Mouse (Mus musculus) heart, embryonic 15.5 days (tissue): ENCODE measurements around the gene 4931440F15Rik. TPM values are rescaled to one million over a fixed set of nuclear protein-coding genes. Genes with fewer than 3 reads are reported as not detected.
A peak's percentile ranks its signal among the peaks of the same experiment; 100 is the strongest.
"Not testable (repeated sequence)": the region's sequence is repeated elsewhere in the genome, so short reads cannot be mapped to it uniquely, and the experiment has no call there.

Experiments
- ATAC-seq: fragments of 200-750 bp; cut with Nextera tagmentation; replicated peaks from 2 replicates; pipeline ENCODE4 v1.8.0; 2017; ENCODE audit warnings: low read depth, moderate TSS enrichment; ENCODE audit not compliant: insufficient number of reproducible peaks, insufficient read depth, low FRiP score
- H3K27ac ChIP-seq: fragments of 300-500 bp; sonication (generic); 2 replicates; pipeline ENCODE4 v1.5.1; 2015; ENCODE audit warnings: mild to moderate bottlenecking, inconsistent platforms
- H3K27me3 ChIP-seq: fragments of 300-500 bp; sonication (generic); 2 replicates; pipeline ENCODE4 v1.6.1; 2015; ENCODE audit warnings: inconsistent platforms
- H3K36me3 ChIP-seq: fragments of 300-500 bp; sonication (generic); 2 replicates; pipeline ENCODE4 v1.6.1; 2015; ENCODE audit warnings: mild to moderate bottlenecking, inconsistent platforms
- H3K4me1 ChIP-seq: fragments of 300-500 bp; sonication (generic); replicated peaks from 2 replicates; pipeline ENCODE4 v1.6.1; 2015; ENCODE audit warnings: inconsistent platforms
- H3K4me2 ChIP-seq: fragments of 300-500 bp; sonication (generic); 2 replicates; pipeline ENCODE4 v1.6.1; 2015; ENCODE audit warnings: inconsistent platforms, mild to moderate bottlenecking, moderate library complexity
- H3K4me3 ChIP-seq: fragments of 300-500 bp; sonication (generic); 2 replicates; pipeline ENCODE4 v1.5.1; 2015; ENCODE audit warnings: mild to moderate bottlenecking, inconsistent platforms
- H3K9ac ChIP-seq: fragments of 300-500 bp; sonication (generic); 2 replicates; pipeline ENCODE4 v1.6.1; 2015; ENCODE audit warnings: mild to moderate bottlenecking, inconsistent platforms
- H3K9me3 ChIP-seq: fragments of 300-500 bp; sonication (generic); replicated peaks from 2 replicates; pipeline ENCODE4 v1.6.1; 2016; ENCODE audit warnings: inconsistent platforms
- WGBS: fragments of 180-500 bp; shearing (Covaris S2); methylation state at CpG from one replicate; pipeline ENCODE4 v1.1.7; 2015; ENCODE audit warnings: mixed read lengths; 5-methylcytosine and 5-hydroxymethylcytosine counted together
- polyA plus RNA-seq: library from polyadenylated mRNA; unstranded; fragments of >200 nt; fragmentation: Nextera tagmentation; extraction: Ambion mirVana; gene quantifications from 2 replicates; pipeline ENCODE4 v1.2.1, GENCODE M21; 2015

4931440F15Rik gene
- 0.08 and 0.10 TPM in 2 replicates for polyA plus RNA-seq

- H3K4me3 ChIP-seq, result peak within 1 kb of the TSS; percentile 43
- not testable (repeated sequence) for H3K27me3 ChIP-seq, H3K36me3 ChIP-seq, H3K27ac ChIP-seq, H3K9me3 ChIP-seq, H3K9ac ChIP-seq
- peak; percentile 7; the same call in 1 of the 2 replicates for ATAC-seq
- 19% methylated on average over 21 of the region's 21 CpGs for WGBS
- H3K4me1 ChIP-seq, result peaks cover 22% of the 10 kb centered on the region
- H3K4me2 ChIP-seq, result peak within 1 kb of the TSS; percentile 78
These were observed at the start of gene 4931440F15Rik for GRCm38 (mm10) chr11:29825271-29825718. 4931440F15Rik (minus strand) TSS chr11:29825668.

- not testable (repeated sequence) for H3K4me3 ChIP-seq, H3K9ac ChIP-seq, H3K27me3 ChIP-seq, H3K4me1 ChIP-seq, H3K4me2 ChIP-seq, H3K36me3 ChIP-seq, H3K27ac ChIP-seq, H3K9me3 ChIP-seq, ATAC-seq
- 80% methylated on average over 1 of the region's 1 CpGs for WGBS
These were observed 49.3 kb upstream of the 4931440F15Rik start for GRCm38 (mm10) chr11:29874781-29875180.

DNA sequence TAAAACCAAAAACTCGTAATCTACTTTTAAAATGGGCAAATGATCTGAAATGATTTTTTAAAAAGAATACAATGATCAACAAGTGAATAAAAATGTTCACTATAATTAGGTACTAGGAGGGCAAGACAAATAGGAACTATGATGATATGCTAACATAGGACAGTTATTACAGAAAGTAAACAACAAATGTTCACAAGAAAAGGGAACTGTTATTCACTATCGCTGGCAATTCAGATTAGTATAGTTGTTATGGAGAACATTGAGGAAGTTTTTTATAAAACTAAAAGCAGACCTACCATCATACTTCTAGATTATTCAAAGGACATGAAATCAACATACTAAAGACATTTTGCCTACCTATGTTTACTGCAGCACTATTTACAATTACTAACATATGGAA is 44.7 kb upstream of the 4931440F15Rik start:
- Histone ChIP-seq H3K9me3 (no peaks in the 10 kb centered on the region), H3K4me1 (no peaks in the 10 kb centered on the region), H3K27me3 (no peaks in the 10 kb centered on the region), H3K4me3 (no peak overlapping the region), H3K36me3 (no peaks in the 10 kb centered on the region), H3K27ac (no peak overlapping the region), H3K4me2 (no peak overlapping the region), H3K9ac (no peak overlapping the region)
- 81% methylated on average over 2 of the region's 2 CpGs for WGBS
- no peak for ATAC-seq

- no peak overlapping the region for H3K4me3 ChIP-seq
These were observed 38.8 kb upstream of the 4931440F15Rik start for GRCm38 (mm10) chr11:29864269-29864668.

GRCm38 (mm10) chr11:29861750-29862397 is 36.4 kb upstream of the 4931440F15Rik start:
- no peaks in the 10 kb centered on the region for H3K9me3 ChIP-seq
- no peaks in the 10 kb centered on the region for H3K27me3 ChIP-seq
- WGBS, result 50% methylated on average over 2 of the region's 2 CpGs
- no peak overlapping the region for H3K27ac ChIP-seq
- ATAC-seq, result no peak
- H3K4me1 ChIP-seq, result no peaks in the 10 kb centered on the region
- no peak overlapping the region for H3K9ac ChIP-seq
- no peak overlapping the region for H3K4me2 ChIP-seq
- H3K36me3 ChIP-seq, result no peaks in the 10 kb centered on the region
- H3K4me3 ChIP-seq, result no peak overlapping the region

More at GRCm38 (mm10) chr11:29864269-29864668, 38.8 kb upstream of the 4931440F15Rik start:
- no peak overlapping the region for H3K9ac ChIP-seq
- no peak overlapping the region for H3K27ac ChIP-seq
- no peaks in the 10 kb centered on the region for H3K36me3 ChIP-seq
- no peaks in the 10 kb centered on the region for H3K27me3 ChIP-seq
- H3K9me3 ChIP-seq, result no peaks in the 10 kb centered on the region
- H3K4me1 ChIP-seq, result no peaks in the 10 kb centered on the region
- no peak for ATAC-seq
- no peak overlapping the region for H3K4me2 ChIP-seq

GRCm38 (mm10) chr11:29861040-29861439 is 35.6 kb upstream of the 4931440F15Rik start:
- Histone ChIP-seq H3K4me3 (no peak overlapping the region), H3K4me2 (no peak overlapping the region), H3K36me3 (no peaks in the 10 kb centered on the region), H3K4me1 (no peaks in the 10 kb centered on the region), H3K27ac (no peak overlapping the region), H3K9ac (no peak overlapping the region), H3K27me3 (no peaks in the 10 kb centered on the region), H3K9me3 (no peaks in the 10 kb centered on the region)
- no peak for ATAC-seq
- WGBS, result 72% methylated on average over 2 of the region's 2 CpGs

DNA sequence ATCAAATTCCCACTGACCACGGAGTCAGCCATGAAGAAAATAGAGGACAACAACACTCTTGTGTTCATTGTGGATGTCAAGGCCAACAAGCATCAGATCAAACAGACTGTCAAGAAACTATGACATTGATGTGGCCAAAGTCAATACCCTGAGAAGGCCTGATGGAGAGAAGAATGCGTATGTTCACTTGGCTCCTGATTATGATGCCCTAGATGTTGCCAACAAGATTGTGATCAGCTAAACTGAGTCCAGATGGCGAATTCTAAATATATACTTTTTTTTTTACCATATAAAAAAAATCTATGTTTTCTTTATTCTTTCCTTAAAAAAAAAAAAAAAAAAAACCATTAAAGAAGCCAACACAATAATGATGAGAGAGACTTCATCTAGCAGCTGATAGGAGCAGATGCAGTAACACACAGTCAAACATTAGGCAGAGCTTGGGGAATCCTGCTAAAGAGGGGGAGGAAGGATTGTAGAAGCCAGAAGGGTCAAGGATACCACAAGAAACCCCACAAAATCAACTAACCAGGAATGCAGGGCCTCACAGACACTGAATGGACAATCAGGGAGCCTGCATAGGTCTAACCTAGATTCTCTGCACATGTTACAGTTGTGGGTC is 15.2 kb upstream of the 4931440F15Rik start:
- no peaks in the 10 kb centered on the region for H3K36me3 ChIP-seq
- no peaks in the 10 kb centered on the region for H3K9me3 ChIP-seq
- no peak overlapping the region for H3K9ac ChIP-seq
- no peak overlapping the region for H3K4me3 ChIP-seq
- ATAC-seq, result no peak
- 87% methylated on average over 3 of the region's 3 CpGs for WGBS
- H3K4me2 ChIP-seq, result no peak overlapping the region
- H3K27ac ChIP-seq, result peak overlapping the region; percentile 80
- peaks cover 12% of the 10 kb centered on the region for H3K4me1 ChIP-seq
- H3K27me3 ChIP-seq, result no peaks in the 10 kb centered on the region

DNA sequence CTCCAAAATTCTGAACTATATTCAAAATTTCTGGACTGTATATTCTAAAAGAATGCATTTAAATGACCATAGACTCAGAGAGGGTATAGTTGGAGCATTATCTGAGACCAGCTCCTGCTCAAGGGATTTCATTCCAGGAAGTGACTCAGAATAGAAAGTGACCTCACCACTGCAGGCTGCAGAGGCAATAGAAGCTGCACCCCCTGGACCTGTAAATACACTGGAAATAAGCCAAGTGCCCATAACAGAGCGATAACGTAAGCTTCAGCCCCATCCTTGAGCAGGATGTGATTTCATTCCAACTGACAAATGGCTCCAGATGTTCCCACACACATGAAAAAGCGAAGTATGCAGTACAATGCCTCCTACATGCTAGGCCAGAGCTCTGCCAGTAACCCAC is 14.3 kb upstream of the 4931440F15Rik start:
- no peak overlapping the region for H3K9ac ChIP-seq
- H3K36me3 ChIP-seq, result no peaks in the 10 kb centered on the region
- H3K27me3 ChIP-seq, result no peaks in the 10 kb centered on the region
- 2% methylated on average over 3 of the region's 3 CpGs for WGBS
- ATAC-seq, result peak; percentile 100
- peak overlapping the region; percentile 80 for H3K27ac ChIP-seq
- H3K4me3 ChIP-seq, result no peak overlapping the region
- H3K4me1 ChIP-seq, result peaks cover 12% of the 10 kb centered on the region
- H3K9me3 ChIP-seq, result no peaks in the 10 kb centered on the region
- no peak overlapping the region for H3K4me2 ChIP-seq

- H3K9ac ChIP-seq, result no peak overlapping the region
- H3K27me3 ChIP-seq, result no peaks in the 10 kb centered on the region
- no peak overlapping the region for H3K4me3 ChIP-seq
- H3K4me2 ChIP-seq, result no peak overlapping the region
- no peak for ATAC-seq
- no peak overlapping the region for H3K27ac ChIP-seq
- H3K36me3 ChIP-seq, result no peaks in the 10 kb centered on the region
- H3K4me1 ChIP-seq, result peaks cover 12% of the 10 kb centered on the region
- H3K9me3 ChIP-seq, result no peaks in the 10 kb centered on the region
These were observed 11.6 kb upstream of the 4931440F15Rik start for GRCm38 (mm10) chr11:29837066-29837465.

DNA sequence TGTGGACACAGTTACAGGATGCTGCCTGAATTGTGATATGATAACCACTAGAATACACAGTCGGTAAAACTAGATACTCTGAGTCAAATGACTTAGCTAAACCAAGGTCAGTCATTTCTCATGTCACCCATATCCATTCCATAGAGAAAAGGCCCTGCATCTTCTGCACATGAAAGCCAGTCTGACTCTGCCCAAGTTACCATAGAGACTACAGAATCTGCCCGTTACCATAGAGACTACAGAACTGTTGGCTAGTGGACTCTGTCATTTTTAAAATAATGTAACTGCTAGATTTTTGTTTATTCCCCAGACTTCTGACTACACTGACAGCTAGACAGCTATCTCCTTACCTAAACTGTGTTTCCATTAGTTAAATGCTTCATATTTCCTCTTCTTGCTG is 2.3 kb upstream of the 4931440F15Rik start:
- 63% methylated on average over 2 of the region's 2 CpGs for WGBS

DNA sequence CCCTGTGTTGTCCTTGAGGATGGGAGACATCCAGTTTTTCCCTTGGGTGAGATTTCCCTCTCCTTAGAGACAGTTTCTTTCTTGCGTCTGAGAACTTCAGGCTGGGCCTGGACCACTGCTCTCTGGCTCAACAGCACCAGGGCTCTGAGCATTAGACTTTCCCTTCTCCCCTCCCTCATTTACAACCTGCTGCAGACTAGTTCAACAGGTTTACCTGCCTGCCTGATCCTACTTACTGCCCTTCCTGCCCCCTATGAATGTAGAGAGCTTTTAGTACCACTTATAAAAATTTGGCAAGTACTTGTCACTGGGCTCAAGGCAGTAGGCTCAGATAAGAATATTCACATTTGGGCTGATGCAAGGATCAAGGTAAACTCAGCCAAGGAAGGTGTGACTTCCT is 533 bp upstream of the 4931440F15Rik start:
- ATAC-seq, result no peak
- Histone ChIP-seq H3K9ac (no peak overlapping the region), H3K36me3 (no peaks in the 10 kb centered on the region), H3K4me3 (no peak overlapping the region), H3K4me2 (no peak overlapping the region), H3K27ac (no peak overlapping the region), H3K9me3 (no peaks in the 10 kb centered on the region), H3K4me1 (peaks cover 22% of the 10 kb centered on the region), H3K27me3 (0 out of 2 replicates have a peak, but pooled peaks cover 3% of the 10 kb centered on the region)
- 89% methylated on average over 1 of the region's 1 CpGs for WGBS

More for the DNA sequence above, 2.3 kb upstream of the 4931440F15Rik start:
- Histone ChIP-seq H3K27me3 (0 out of 2 replicates have a peak, but pooled peaks cover 3% of the 10 kb centered on the region), H3K4me3 (no peak overlapping the region), H3K4me2 (no peak overlapping the region), H3K27ac (no peak overlapping the region), H3K36me3 (no peaks in the 10 kb centered on the region), H3K9me3 (no peaks in the 10 kb centered on the region), H3K9ac (no peak overlapping the region), H3K4me1 (peaks cover 22% of the 10 kb centered on the region)
- ATAC-seq, result no peak
